In genomic region chr17:70823083-70823482, GRCm38 (mm10) we compare ENCODE assay signal across 17 mouse cellular contexts. TPM values are rescaled to one million over a fixed set of nuclear protein-coding genes. Genes with fewer than 3 reads are reported as not detected.
A peak's percentile ranks its signal among the peaks of the same experiment; 100 is the strongest.
DNase-seq lines count a peak whose midpoint lies in the region; ATAC-seq and TF ChIP-seq lines count a peak whose summit lies in the region.
"Had no signal": no experiment of that assay in that cellular context is flagged by ENCODE, and none has a peak within 500 bp of the region (broad histone marks: within the 10 kb centered on the region; RNA-seq: fewer than 3 reads in every experiment).

No protein-coding gene starts in this region.

- no peak for DNase-seq in lung, postnatal 0 days (ENCODE audit: low spot score)
- DNase-seq in lung, adult 18-20 months = no peak
- DNase-seq in liver, postnatal 0 days = no peak
- no peak for DNase-seq in hindbrain, embryonic 10.5 days (ENCODE audit: low spot score)
- no peak for DNase-seq in adrenal gland, adult 2 months
- DNase-seq in B cell, adult 2 months = no peak
- DNase-seq: cerebellum, adult 8-10 months; gastrocnemius, adult 2 months; heart, postnatal 36 days; kidney, adult 18-20 months had no signal

- WGBS in lung, postnatal 0 days = 50% methylated on average over 8 of the region's 8 CpGs
- WGBS in intestine, postnatal 0 days = 35% methylated on average over 8 of the region's 8 CpGs
- WGBS in liver, postnatal 0 days (ENCODE audit: insufficient replicate concordance) = 55% methylated on average over 8 of the region's 8 CpGs
- 89% methylated on average over 8 of the region's 8 CpGs for WGBS in hindbrain, embryonic 10.5 days

- 0 out of 2 replicates have a peak, but pooled peaks cover 12% of the 10 kb centered on the region for H3K27me3 ChIP-seq in lung, postnatal 0 days (replicated peaks; ENCODE audit: insufficient read depth, low read length)
- H3K27me3 ChIP-seq in intestine, postnatal 0 days (replicated peaks; ENCODE audit: control insufficient read depth, insufficient read depth, low read length) = peaks cover 11% of the 10 kb centered on the region
- H3K27me3 ChIP-seq in liver, postnatal 0 days (ENCODE audit: insufficient read depth, low read length) = peaks cover 12% of the 10 kb centered on the region
- H3K27me3 ChIP-seq in hindbrain, embryonic 10.5 days (ENCODE audit: insufficient read depth, poor library complexity, severe bottlenecking) = peaks cover 27% of the 10 kb centered on the region

- no peak overlapping the region for H3K9ac ChIP-seq in lung, postnatal 0 days (replicated peaks; ENCODE audit: low read depth)
- no peak overlapping the region for H3K9ac ChIP-seq in intestine, postnatal 0 days (ENCODE audit: low read depth, low read length)
- peak overlapping the region; percentile 7; the same call in 1 of the 2 replicates for H3K9ac ChIP-seq in liver, postnatal 0 days (replicated peaks)
- H3K9ac ChIP-seq: forebrain, embryonic 12.5 days; hindbrain, embryonic 15.5 days; limb, embryonic 15.5 days; midbrain, embryonic 13.5 days; neural tube, embryonic 13.5 days had no signal

- ATAC-seq in lung, postnatal 0 days = no peak
- no peak for ATAC-seq in intestine, postnatal 0 days
- ATAC-seq in liver, postnatal 0 days = peak; percentile 81
- ATAC-seq: midbrain, embryonic 13.5 days had no signal

- no peak for TF ChIP-seq EP300 in lung, postnatal 0 days (IDR thresholded peaks at IDR 0.05)
- TF ChIP-seq EP300 in liver, postnatal 0 days (IDR thresholded peaks at IDR 0.05; ENCODE audit: low read depth) = no peak

- no peaks in the 10 kb centered on the region for H3K36me3 ChIP-seq in lung, postnatal 0 days (ENCODE audit: insufficient read depth, low read length)
- H3K36me3 ChIP-seq in intestine, postnatal 0 days (ENCODE audit: control insufficient read depth, insufficient read depth) = no peaks in the 10 kb centered on the region
- no peaks in the 10 kb centered on the region for H3K36me3 ChIP-seq in liver, postnatal 0 days (replicated peaks; ENCODE audit: insufficient read depth, low read length)
- no peaks in the 10 kb centered on the region for H3K36me3 ChIP-seq in hindbrain, embryonic 10.5 days
- H3K36me3 ChIP-seq: forebrain, embryonic 12.5 days; hindbrain, embryonic 15.5 days; limb, embryonic 15.5 days; midbrain, embryonic 13.5 days; neural tube, embryonic 13.5 days had no signal

- H3K27ac ChIP-seq in lung, postnatal 0 days (ENCODE audit: low read length) = no peak overlapping the region
- H3K27ac ChIP-seq in intestine, postnatal 0 days (ENCODE audit: low read depth, low read length) = no peak overlapping the region
- peak overlapping the region; percentile 76 for H3K27ac ChIP-seq in liver, postnatal 0 days (ENCODE audit: low read depth)
- H3K27ac ChIP-seq in hindbrain, embryonic 10.5 days = no peak overlapping the region
- H3K27ac ChIP-seq: forebrain, embryonic 12.5 days; gastrocnemius, adult 2 months; hindbrain, embryonic 15.5 days; kidney, postnatal 0 days; limb, embryonic 15.5 days; midbrain, embryonic 13.5 days; neural tube, embryonic 13.5 days had no signal

- TF ChIP-seq CTCF in lung, postnatal 0 days (IDR thresholded peaks at IDR 0.05) = no peak
- no peak for TF ChIP-seq CTCF in intestine, postnatal 0 days (IDR thresholded peaks at IDR 0.05; ENCODE audit: low read depth)
- no peak for TF ChIP-seq CTCF in liver, postnatal 0 days (IDR thresholded peaks at IDR 0.05; ENCODE audit: low read depth)

- H3K4me1 ChIP-seq in lung, postnatal 0 days (ENCODE audit: insufficient read depth, low read depth, low read length) = no peaks in the 10 kb centered on the region
- H3K4me1 ChIP-seq in intestine, postnatal 0 days (replicated peaks; ENCODE audit: control insufficient read depth, insufficient read depth, low read length) = no peaks in the 10 kb centered on the region
- H3K4me1 ChIP-seq in liver, postnatal 0 days (ENCODE audit: insufficient read depth) = no peaks in the 10 kb centered on the region
- peaks cover 4% of the 10 kb centered on the region for H3K4me1 ChIP-seq in hindbrain, embryonic 10.5 days (replicated peaks)

- peak overlapping the region; percentile 35 for H3K4me2 ChIP-seq in lung, postnatal 0 days (replicated peaks; ENCODE audit: low read depth, low read length)
- peak overlapping the region; percentile 63 for H3K4me2 ChIP-seq in intestine, postnatal 0 days (replicated peaks; ENCODE audit: low read depth)
- peak overlapping the region; percentile 49 for H3K4me2 ChIP-seq in liver, postnatal 0 days (ENCODE audit: low read depth, low read length)
- H3K4me2 ChIP-seq: forebrain, embryonic 12.5 days; hindbrain, embryonic 15.5 days; limb, embryonic 15.5 days; midbrain, embryonic 13.5 days; neural tube, embryonic 13.5 days had no signal

- no peak overlapping the region for H3K4me3 ChIP-seq in lung, postnatal 0 days (ENCODE audit: low read depth, low read length)
- peak overlapping the region; percentile 26 for H3K4me3 ChIP-seq in intestine, postnatal 0 days (ENCODE audit: low read depth, low read length)
- H3K4me3 ChIP-seq in liver, postnatal 0 days (ENCODE audit: low read depth, low read length) = peak overlapping the region; percentile 2; the same call in 1 of the 2 replicates
- H3K4me3 ChIP-seq in hindbrain, embryonic 10.5 days = no peak overlapping the region
- H3K4me3 ChIP-seq: forebrain, embryonic 12.5 days; gastrocnemius, adult 2 months; hindbrain, embryonic 15.5 days; limb, embryonic 15.5 days; midbrain, embryonic 13.5 days; neural tube, embryonic 13.5 days had no signal

- no peaks in the 10 kb centered on the region for H3K9me3 ChIP-seq in lung, postnatal 0 days (ENCODE audit: low read length)
- no peaks in the 10 kb centered on the region for H3K9me3 ChIP-seq in intestine, postnatal 0 days (ENCODE audit: control insufficient read depth)
- H3K9me3 ChIP-seq in liver, postnatal 0 days (ENCODE audit: low read length) = no peaks in the 10 kb centered on the region
- no peaks in the 10 kb centered on the region for H3K9me3 ChIP-seq in hindbrain, embryonic 10.5 days
- H3K9me3 ChIP-seq: forebrain, embryonic 12.5 days; hindbrain, embryonic 15.5 days; limb, embryonic 15.5 days; midbrain, embryonic 13.5 days; neural tube, embryonic 13.5 days had no signal

RNA-seq across cellular contexts. Expression of gene Tgif1, which starts 30.3 kb away (rescaled TPM):
- polyA plus RNA-seq in lung, postnatal 0 days (2015; fragmentation: Nextera tagmentation; extraction: Ambion mirVana) = 45.2 and 46.8 TPM in 2 replicates
- 20.0 and 24.5 TPM in 2 replicates for polyA plus RNA-seq in intestine, postnatal 0 days (2015; fragmentation: Nextera tagmentation; extraction: Ambion mirVana)
- 12.6 and 16.4 TPM in 2 replicates for polyA plus RNA-seq in liver, postnatal 0 days (2015; fragmentation: Nextera tagmentation; extraction: Ambion mirVana)
- polyA plus RNA-seq in hindbrain, embryonic 10.5 days (2016; fragmentation: Nextera tagmentation; extraction: Ambion mirVana) = 68.9 and 83.0 TPM in 2 replicates
- 10 to 100 TPM; 39.3 to 56.3 TPM for total RNA-seq in adrenal gland, adult 2 months (2021)
- polyA plus RNA-seq in adrenal gland, adult 2 months (2012; rRNA removed) = 27.8 and 30.3 TPM in 2 replicates

Comparison
In these comparisons a context has a peak if more than half of its experiments do, and no peak if none do; other contexts are left out.
1. H3K4me3 ChIP-seq: peak in intestine, postnatal 0 days (single experiment) and liver, postnatal 0 days (single experiment); none in lung, postnatal 0 days (single experiment) and hindbrain, embryonic 10.5 days (single experiment).
2. Peak in every context shown above with its lines, with median percentiles within 50 percentile points of each other: H3K4me2 ChIP-seq.